Mouse (Mus musculus): ENCODE data around the gene Treml2. TPM values are rescaled to one million over a fixed set of nuclear protein-coding genes. Genes with fewer than 3 reads are reported as not detected.

Gene Treml2
- polyA plus RNA-seq, 1 experiment from 2014 or later: 2.7 TPM

DNA sequence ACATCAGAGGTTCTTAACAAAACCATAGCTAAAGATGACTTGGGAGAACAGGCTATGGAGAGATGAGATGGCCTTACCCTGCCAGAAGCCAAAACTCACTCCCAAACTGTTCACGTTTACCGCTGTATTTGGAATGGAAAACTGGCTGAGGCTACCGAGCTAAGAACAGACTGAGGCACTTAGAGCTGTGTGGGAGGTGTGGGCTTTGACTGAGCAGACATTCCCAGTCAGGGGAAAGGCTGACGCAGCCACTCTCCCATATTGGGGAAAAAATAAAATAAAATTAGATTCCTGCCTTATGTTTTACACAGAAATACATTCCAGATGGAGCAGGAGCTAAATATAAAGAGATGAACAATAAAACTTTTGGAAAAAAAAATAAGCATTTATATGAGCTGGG lies 27.4 kb downstream of the Treml2 start:
- WGBS (ENCODE audit: insufficient replicate concordance): 79% methylated on average over 4 of the region's 4 CpGs
- H3K27me3 ChIP-seq (ENCODE audit: insufficient read depth, low read length): no peaks in the 10 kb centered on the region
- H3K4me3 ChIP-seq (ENCODE audit: low read depth, low read length): no peak overlapping the region
- H3K9me3 ChIP-seq (ENCODE audit: low read length): no peaks in the 10 kb centered on the region
- ATAC-seq (no peak), DNase-seq (no peak)
- H3K9ac ChIP-seq (replicated peaks): no peak overlapping the region
- no peak overlapping the region for H3K4me2 ChIP-seq (ENCODE audit: low read depth, low read length)
- H3K36me3 ChIP-seq (replicated peaks; ENCODE audit: insufficient read depth, low read length): no peaks in the 10 kb centered on the region
- H3K27ac ChIP-seq (ENCODE audit: low read depth): no peak overlapping the region
- TF ChIP-seq CTCF (IDR thresholded peaks at IDR 0.05; ENCODE audit: low read depth): no peak
- no peak for TF ChIP-seq EP300 (IDR thresholded peaks at IDR 0.05; ENCODE audit: low read depth)
- H3K4me1 ChIP-seq (ENCODE audit: insufficient read depth): peaks cover 12% of the 10 kb centered on the region; the same call in 1 of the 2 replicates

DNA sequence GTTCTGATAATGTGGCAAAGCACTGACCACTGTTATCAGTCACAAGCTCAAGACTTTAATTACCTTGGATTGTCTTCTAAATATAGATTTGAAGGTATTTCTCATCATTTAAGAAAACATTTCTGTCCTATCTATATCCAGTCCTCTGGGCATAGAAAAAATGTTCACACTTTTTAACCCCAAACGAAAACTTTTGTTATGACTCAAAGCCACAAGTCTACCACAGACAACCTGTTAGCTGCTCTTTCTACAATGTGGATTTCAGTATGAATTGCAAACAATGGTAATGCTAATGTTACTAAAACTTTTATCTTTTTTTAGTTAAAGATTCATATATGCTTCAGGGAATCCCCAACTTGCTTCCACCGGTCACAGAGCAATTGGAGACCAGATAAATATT lies 33.2 kb downstream of the Treml2 start:
- TF ChIP-seq EP300 (IDR thresholded peaks at IDR 0.05; ENCODE audit: low read depth) (no peak), CTCF (IDR thresholded peaks at IDR 0.05; ENCODE audit: low read depth) (no peak)
- Histone ChIP-seq H3K27ac (ENCODE audit: low read depth) (no peak overlapping the region), H3K4me2 (ENCODE audit: low read depth, low read length) (no peak overlapping the region), H3K9me3 (ENCODE audit: low read length) (no peaks in the 10 kb centered on the region), H3K9ac (replicated peaks) (no peak overlapping the region), H3K4me1 (ENCODE audit: insufficient read depth) (no peaks in the 10 kb centered on the region; the same call in 1 of the 2 replicates), H3K4me3 (ENCODE audit: low read depth, low read length) (no peak overlapping the region), H3K27me3 (ENCODE audit: insufficient read depth, low read length) (no peaks in the 10 kb centered on the region), H3K36me3 (replicated peaks; ENCODE audit: insufficient read depth, low read length) (no peaks in the 10 kb centered on the region)
- DNase-seq: no peak
- ATAC-seq: no peak
- WGBS (ENCODE audit: insufficient replicate concordance): 70% methylated on average over 2 of the region's 2 CpGs

DNA sequence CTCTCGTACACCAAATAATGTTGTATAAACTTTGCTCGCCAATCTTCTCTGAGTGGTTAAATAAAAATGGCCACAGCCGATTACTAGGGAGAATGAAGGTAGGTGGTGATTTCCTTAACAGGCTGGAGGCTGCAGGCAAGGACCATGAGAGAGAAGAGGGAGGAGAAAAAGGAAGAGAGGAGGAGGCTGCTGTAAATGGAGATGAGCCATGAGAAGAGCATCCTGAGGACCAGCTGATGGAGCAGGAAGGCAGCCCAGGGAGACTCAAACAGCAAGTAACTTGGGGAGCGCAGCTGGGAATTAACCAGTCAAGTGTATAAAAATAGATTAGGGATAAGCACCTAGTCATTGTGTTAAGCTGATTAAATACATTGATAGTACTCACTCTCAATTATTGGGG lies 34.9 kb downstream of the Treml2 start:
- ATAC-seq: no peak
- WGBS (ENCODE audit: insufficient replicate concordance): 84% methylated on average over 4 of the region's 4 CpGs
- no peak overlapping the region for H3K4me3 ChIP-seq (ENCODE audit: low read depth, low read length)
- no peaks in the 10 kb centered on the region for H3K36me3 ChIP-seq (replicated peaks; ENCODE audit: insufficient read depth, low read length)
- no peak for TF ChIP-seq EP300 (IDR thresholded peaks at IDR 0.05; ENCODE audit: low read depth)
- no peak for TF ChIP-seq CTCF (IDR thresholded peaks at IDR 0.05; ENCODE audit: low read depth)
- H3K4me2 ChIP-seq (ENCODE audit: low read depth, low read length): no peak overlapping the region
- H3K9ac ChIP-seq (replicated peaks): no peak overlapping the region
- DNase-seq: no peak
- H3K9me3 ChIP-seq (ENCODE audit: low read length): no peaks in the 10 kb centered on the region
- H3K4me1 ChIP-seq (ENCODE audit: insufficient read depth): no peaks in the 10 kb centered on the region; the same call in 1 of the 2 replicates
- no peaks in the 10 kb centered on the region for H3K27me3 ChIP-seq (ENCODE audit: insufficient read depth, low read length)
- no peak overlapping the region for H3K27ac ChIP-seq (ENCODE audit: low read depth)

DNA sequence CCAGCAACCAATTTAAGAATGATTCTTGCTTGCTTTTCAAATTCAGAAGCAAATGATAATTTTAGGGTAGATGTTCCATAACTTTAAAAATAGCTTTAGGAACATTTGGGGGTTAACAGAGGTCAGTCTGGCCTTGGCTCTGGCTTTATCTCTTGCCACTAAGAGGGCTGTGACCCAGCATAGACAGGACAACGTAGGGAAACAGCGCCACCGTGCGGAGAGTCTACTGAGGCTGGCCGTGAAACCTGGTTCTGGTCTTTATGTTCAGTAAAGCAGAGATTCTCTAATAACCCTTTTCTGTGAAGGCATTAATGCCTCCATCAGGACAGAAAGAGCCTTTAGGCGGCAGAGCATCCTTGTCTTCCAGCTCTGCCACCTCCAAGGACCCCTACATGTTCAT lies 37.6 kb downstream of the Treml2 start:
- H3K4me1 ChIP-seq (ENCODE audit: insufficient read depth): no peaks in the 10 kb centered on the region
- TF ChIP-seq EP300 (IDR thresholded peaks at IDR 0.05; ENCODE audit: low read depth) (no peak), CTCF (IDR thresholded peaks at IDR 0.05; ENCODE audit: low read depth) (peak; percentile 96)
- no peaks in the 10 kb centered on the region for H3K36me3 ChIP-seq (replicated peaks; ENCODE audit: insufficient read depth, low read length)
- DNase-seq (peak; percentile 91), ATAC-seq (peak; percentile 75)
- H3K4me3 ChIP-seq (ENCODE audit: low read depth, low read length): no peak overlapping the region
- H3K27me3 ChIP-seq (ENCODE audit: insufficient read depth, low read length): no peaks in the 10 kb centered on the region
- no peak overlapping the region for H3K27ac ChIP-seq (ENCODE audit: low read depth)
- under 1% methylated on average over 6 of the region's 6 CpGs for WGBS (ENCODE audit: insufficient replicate concordance)
- no peak overlapping the region for H3K4me2 ChIP-seq (ENCODE audit: low read depth, low read length)
- no peak overlapping the region for H3K9ac ChIP-seq (replicated peaks)
- no peaks in the 10 kb centered on the region for H3K9me3 ChIP-seq (ENCODE audit: low read length)

DNA sequence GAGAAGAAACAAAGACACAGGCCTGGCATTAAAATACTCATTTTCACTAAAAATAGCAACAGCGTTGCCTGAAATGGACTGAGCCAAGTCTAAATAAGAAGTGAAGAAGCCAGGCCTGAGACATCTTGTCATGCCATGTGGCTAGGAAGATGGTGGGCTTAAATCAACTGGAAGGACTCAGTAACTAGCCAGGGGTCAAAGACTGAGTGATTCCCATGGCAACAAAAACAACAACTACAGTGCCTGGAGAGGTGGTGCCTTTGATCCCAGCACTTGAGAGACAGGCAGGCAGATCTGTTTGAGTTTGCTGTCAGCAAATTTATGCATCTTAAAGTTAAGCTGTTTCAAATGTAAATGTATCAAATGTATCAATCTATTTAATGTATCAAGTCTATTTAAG lies 41.0 kb downstream of the Treml2 start:
- no peak overlapping the region for H3K9ac ChIP-seq (replicated peaks)
- H3K4me3 ChIP-seq (ENCODE audit: low read depth, low read length): no peak overlapping the region
- H3K4me2 ChIP-seq (ENCODE audit: low read depth, low read length): no peak overlapping the region
- H3K4me1 ChIP-seq (ENCODE audit: insufficient read depth): no peaks in the 10 kb centered on the region
- H3K36me3 ChIP-seq (replicated peaks; ENCODE audit: insufficient read depth, low read length): no peaks in the 10 kb centered on the region
- ATAC-seq (no peak), DNase-seq (no peak)
- no peaks in the 10 kb centered on the region for H3K27me3 ChIP-seq (ENCODE audit: insufficient read depth, low read length)
- TF ChIP-seq EP300 (IDR thresholded peaks at IDR 0.05; ENCODE audit: low read depth): no peak
- TF ChIP-seq CTCF (IDR thresholded peaks at IDR 0.05; ENCODE audit: low read depth): no peak
- no peak overlapping the region for H3K27ac ChIP-seq (ENCODE audit: low read depth)
- H3K9me3 ChIP-seq (ENCODE audit: low read length): no peaks in the 10 kb centered on the region
- 85% methylated on average over 1 of the region's 1 CpGs for WGBS (ENCODE audit: insufficient replicate concordance)

DNA sequence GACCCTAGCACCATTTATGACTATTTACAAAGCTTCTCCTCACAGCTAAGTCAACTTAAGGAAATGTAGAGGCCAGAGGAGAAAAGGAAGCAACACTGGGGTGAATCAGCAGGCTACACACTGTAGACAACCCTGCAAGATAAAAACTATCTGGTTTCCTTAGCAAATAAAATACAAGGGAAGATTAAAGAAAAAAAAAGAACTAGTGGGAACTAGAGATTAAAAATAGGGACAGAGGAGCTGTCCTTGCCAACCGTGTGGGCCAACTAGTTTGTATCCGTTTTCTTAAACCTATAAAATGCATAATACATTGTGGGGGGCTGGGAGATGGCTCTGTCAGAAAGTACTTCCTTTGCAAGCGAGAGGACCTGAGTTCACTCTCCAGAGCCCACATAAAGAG lies 42.6 kb downstream of the Treml2 start:
- Histone ChIP-seq H3K9ac (replicated peaks) (no peak overlapping the region), H3K4me1 (ENCODE audit: insufficient read depth) (no peaks in the 10 kb centered on the region), H3K27ac (ENCODE audit: low read depth) (no peak overlapping the region), H3K4me2 (ENCODE audit: low read depth, low read length) (no peak overlapping the region), H3K9me3 (ENCODE audit: low read length) (no peaks in the 10 kb centered on the region), H3K27me3 (ENCODE audit: insufficient read depth, low read length) (no peaks in the 10 kb centered on the region), H3K4me3 (ENCODE audit: low read depth, low read length) (no peak overlapping the region), H3K36me3 (replicated peaks; ENCODE audit: insufficient read depth, low read length) (no peaks in the 10 kb centered on the region)
- ATAC-seq (no peak), DNase-seq (no peak)
- WGBS (ENCODE audit: insufficient replicate concordance): 25% methylated on average over 3 of the region's 3 CpGs
- TF ChIP-seq CTCF (IDR thresholded peaks at IDR 0.05; ENCODE audit: low read depth): no peak
- peak; percentile 24; the same call in 1 of the 2 replicates for TF ChIP-seq EP300 (IDR thresholded peaks at IDR 0.05; ENCODE audit: low read depth)

DNA sequence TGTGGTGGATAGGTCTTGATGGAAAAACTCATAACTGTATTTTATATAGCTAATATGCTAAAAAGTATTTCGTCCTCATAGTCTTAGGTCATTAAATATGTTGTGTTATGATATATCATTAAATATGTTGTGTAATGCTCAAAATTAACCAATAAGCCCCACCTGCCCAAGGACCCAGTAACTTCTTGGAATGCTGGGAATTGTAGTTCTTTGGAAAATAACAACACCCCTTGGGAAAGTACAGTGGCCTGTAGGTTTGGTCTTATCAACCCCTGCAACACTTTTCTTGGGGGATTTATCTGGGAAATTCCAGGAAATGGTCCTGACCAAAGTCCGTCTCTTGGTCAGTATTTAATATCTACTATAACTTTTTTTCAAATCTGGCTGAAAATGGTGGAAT lies 43.8 kb downstream of the Treml2 start:
- H3K9me3 ChIP-seq (ENCODE audit: low read length): no peaks in the 10 kb centered on the region
- no peaks in the 10 kb centered on the region for H3K36me3 ChIP-seq (replicated peaks; ENCODE audit: insufficient read depth, low read length)
- ATAC-seq (no peak), DNase-seq (no peak)
- H3K9ac ChIP-seq (replicated peaks): no peak overlapping the region
- WGBS (ENCODE audit: insufficient replicate concordance): 69% methylated on average over 2 of the region's 2 CpGs
- no peak overlapping the region for H3K27ac ChIP-seq (ENCODE audit: low read depth)
- H3K27me3 ChIP-seq (ENCODE audit: insufficient read depth, low read length): no peaks in the 10 kb centered on the region
- TF ChIP-seq CTCF (IDR thresholded peaks at IDR 0.05; ENCODE audit: low read depth) (no peak), EP300 (IDR thresholded peaks at IDR 0.05; ENCODE audit: low read depth) (no peak)
- H3K4me1 ChIP-seq (ENCODE audit: insufficient read depth): no peaks in the 10 kb centered on the region
- no peak overlapping the region for H3K4me2 ChIP-seq (ENCODE audit: low read depth, low read length)
- no peak overlapping the region for H3K4me3 ChIP-seq (ENCODE audit: low read depth, low read length)
